Mouse (Mus musculus) hematopoietic multipotent progenitor cell, adult 10-12 weeks (in vitro differentiated cells): ENCODE data around the gene Oaf. TPM values are rescaled to one million over a fixed set of nuclear protein-coding genes. Genes with fewer than 3 reads are reported as not detected.

Source experiments
- polyA plus RNA-seq: library from polyadenylated mRNA; stranded (reverse); fragments of >175 nt; gene quantifications from 2 replicates; pipeline ENCODE4 v1.2.3, GENCODE M21; 2012; ENCODE audit warnings: low replicate concordance

The Oaf gene
- polyA plus RNA-seq: 2.8 and 12.2 TPM in 2 replicates

DNA sequence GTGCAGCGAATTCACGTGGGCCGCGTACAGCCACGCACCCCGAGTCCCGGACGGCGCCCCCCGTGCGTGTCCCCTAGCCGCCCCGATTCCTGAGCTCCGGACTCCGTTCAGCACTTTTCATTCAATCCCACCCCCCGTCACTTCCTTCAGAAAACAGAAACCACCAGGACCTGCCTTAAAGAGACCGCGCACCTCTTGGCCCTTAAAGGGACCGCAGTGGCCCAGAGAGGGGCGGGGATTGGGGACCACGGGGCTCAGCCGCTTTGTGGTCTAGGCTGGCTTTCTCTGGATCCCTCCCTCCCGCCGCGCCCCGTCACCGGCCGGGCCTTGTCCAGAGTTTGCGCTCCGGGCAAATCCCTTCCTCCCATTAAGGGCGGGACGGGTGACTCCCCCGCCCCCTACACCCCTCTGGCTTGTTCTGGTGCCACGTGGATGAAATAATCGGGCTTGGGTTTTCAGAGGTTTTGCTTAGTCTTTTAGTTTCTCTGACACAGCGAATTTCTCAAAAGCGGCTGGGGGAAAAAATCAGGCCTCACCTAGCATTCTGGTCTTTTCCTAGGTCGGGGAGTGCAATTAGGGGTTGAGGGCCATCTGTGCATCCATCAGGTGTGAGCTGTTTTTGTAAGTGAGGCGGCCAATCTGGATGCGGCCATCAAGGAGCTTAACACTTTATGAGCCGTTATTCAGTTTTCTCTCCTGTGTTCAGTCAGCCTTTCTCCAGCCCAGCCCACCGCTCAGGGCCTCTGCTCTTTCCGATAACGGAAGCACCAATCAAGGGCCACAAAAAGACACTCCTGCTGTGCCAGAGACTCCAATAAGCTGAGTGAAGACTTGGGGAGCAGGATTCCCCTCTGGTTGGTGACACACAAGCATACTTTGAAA, at the start of gene Oaf:
TSS of gene Oaf (minus strand) at position 200 of the 882 bp plus-strand sequence.

DNA sequence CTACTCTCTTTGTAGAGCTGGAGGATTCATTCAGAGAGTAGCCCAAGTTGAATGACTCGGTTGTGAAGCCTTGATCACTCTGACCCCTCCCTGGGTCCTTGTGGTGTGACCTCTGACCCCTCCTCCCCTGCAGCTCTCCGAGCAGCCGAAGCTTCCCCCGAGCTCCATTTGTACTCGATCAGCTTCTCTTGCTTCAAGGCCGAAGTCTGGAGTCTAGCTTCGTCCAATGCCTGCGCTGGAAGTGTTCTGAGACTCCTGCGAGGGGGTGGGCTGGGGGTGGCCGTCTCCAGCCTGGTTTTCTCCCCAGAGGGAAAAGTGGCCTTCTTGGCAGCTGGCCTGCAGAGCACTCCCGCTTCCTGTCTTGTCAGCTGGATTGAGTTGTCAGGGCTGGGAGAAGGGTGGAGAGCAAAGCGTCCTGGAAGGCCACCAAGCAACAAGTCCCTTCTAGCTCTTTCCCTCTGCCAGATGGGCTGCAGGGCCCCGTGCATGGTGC, 29.5 kb downstream of the Oaf start, which contains the start of gene Pou2f3:
TSS of gene Pou2f3 (minus strand) at position 180 of the 493 bp plus-strand sequence.

Other genes with a start within 250 kb of the Oaf start
- gene Arhgef12, start 132.7 kb downstream of the Oaf start, polyA plus RNA-seq: 1.8 and 4.2 TPM in 2 replicates
- gene Tmem136, start 123.3 kb downstream of the Oaf start, polyA plus RNA-seq: 0.09 TPM in 1 of 2 replicates, not detected in the other
- gene Pou2f3, start 29.5 kb downstream of the Oaf start, polyA plus RNA-seq: not detected in 2 replicates
- 0.16 and 0.27 TPM in 2 replicates for gene Trim29, start 70.9 kb upstream of the Oaf start, polyA plus RNA-seq